Mouse (Mus musculus) G1E (cell line): ENCODE measurements around the gene Rasa3.

Source experiments
- CTCF ChIP-seq: IDR thresholded peaks from 2 replicates; pipeline ENCODE4 v1.5.1; 2012; ENCODE audit warnings: low read depth, low read length, inconsistent platforms, mixed read lengths
- TAL1 ChIP-seq: conservative IDR thresholded peaks from 2 replicates; pipeline ENCODE4 v1.6.1; 2012; ENCODE audit warnings: low read depth, low read length, inconsistent platforms, mixed read lengths

DNA sequence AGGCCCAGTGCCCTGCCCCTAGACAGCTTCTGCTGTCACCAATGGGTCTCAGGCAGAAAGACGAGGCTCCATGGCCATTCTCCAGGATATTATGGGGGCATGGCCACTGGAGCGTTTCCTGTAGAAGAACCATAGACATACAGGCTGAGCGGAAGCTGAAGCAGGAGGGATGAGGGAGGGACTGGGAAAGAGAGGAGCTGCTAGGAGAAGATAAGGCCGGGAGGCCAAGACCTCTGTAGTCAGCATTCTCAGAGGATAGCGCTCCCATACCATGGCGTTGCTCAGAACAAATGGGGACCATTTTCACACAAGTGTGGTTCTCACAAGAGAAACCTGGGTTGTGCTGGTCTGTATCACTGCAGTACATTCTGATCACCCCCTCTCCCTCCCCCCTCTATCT is 88.3 kb downstream of the Rasa3 start:
- TF ChIP-seq TAL1, result no peak
- TF ChIP-seq CTCF, result no peak
